Mouse (Mus musculus) ES-Bruce4 (cell line): ENCODE data around the gene Alpk1. TPM values are rescaled to one million over a fixed set of nuclear protein-coding genes. Genes with fewer than 3 reads are reported as not detected.

ENCODE experiments used
- H3K27ac ChIP-seq: 2 replicates; pipeline ENCODE4 v1.5.1; 2012; ENCODE audit warnings: low read length, inconsistent platforms; ENCODE audit not compliant: insufficient read depth
- H3K27me3 ChIP-seq: 2 replicates; pipeline ENCODE4 v1.6.1; 2012; ENCODE audit warnings: mild to moderate bottlenecking, low read length, inconsistent platforms; ENCODE audit not compliant: control insufficient read depth, poor library complexity, insufficient read depth, severe bottlenecking
- H3K36me3 ChIP-seq: 2 replicates; pipeline ENCODE4 v1.6.1; 2012; ENCODE audit warnings: inconsistent platforms, mild to moderate bottlenecking, low read length, moderate library complexity; ENCODE audit not compliant: control insufficient read depth, poor library complexity, insufficient read depth, severe bottlenecking
- H3K4me1 ChIP-seq: one replicate; pipeline ENCODE4 v1.8.1; 2011; ENCODE audit warnings: low read length; ENCODE audit not compliant: control insufficient read depth, insufficient read depth
- H3K4me3 ChIP-seq: 2 replicates; pipeline ENCODE4 v1.5.1; 2011; ENCODE audit warnings: low read depth, mild to moderate bottlenecking, low read length
- H3K9ac ChIP-seq: 2 replicates; pipeline ENCODE4 v1.6.1; 2012; ENCODE audit warnings: low read depth, mild to moderate bottlenecking, inconsistent platforms; ENCODE audit not compliant: poor library complexity, severe bottlenecking
- H3K9me3 ChIP-seq: replicated peaks from 2 replicates; pipeline ENCODE4 v1.6.1; 2012; ENCODE audit warnings: mild to moderate bottlenecking, low read length, inconsistent platforms; ENCODE audit not compliant: control insufficient read depth, poor library complexity, insufficient read depth, severe bottlenecking
- CTCF ChIP-seq: IDR thresholded peaks from one replicate; pipeline ENCODE4 v1.8.1; 2011; ENCODE audit warnings: low read depth, low read length
- EP300 ChIP-seq: IDR thresholded peaks from 2 replicates; pipeline ENCODE4 v1.6.1; 2011; ENCODE audit warnings: low read depth, low read length; ENCODE audit not compliant: insufficient read depth
- POLR2A ChIP-seq: IDR thresholded peaks from one replicate; pipeline ENCODE4 v1.8.1; 2011; ENCODE audit warnings: low read length; ENCODE audit not compliant: insufficient read depth
- polyA plus RNA-seq: library from polyadenylated mRNA; stranded (reverse); fragments of >200 nt; gene quantifications from 2 replicates; pipeline ENCODE4 v1.2.4, GENCODE M21; 2011; ENCODE audit warnings: low read depth; ENCODE audit not compliant: missing spikeins, insufficient read depth, insufficient read length

Gene Alpk1
- polyA plus RNA-seq, 1 experiment, result 1.2 TPM

- Histone ChIP-seq H3K4me1 (no peaks in the 10 kb centered on the region), H3K9ac (no peak overlapping the region), H3K27me3 (peaks cover 30% of the 10 kb centered on the region), H3K9me3 (no peaks in the 10 kb centered on the region), H3K36me3 (no peaks in the 10 kb centered on the region), H3K27ac (no peak overlapping the region), H3K4me3 (peak overlapping the region; percentile 67)
- TF ChIP-seq CTCF, result no peak
- no peak for TF ChIP-seq POLR2A
- TF ChIP-seq EP300, result no peak
Measured at GRCm38 (mm10) chr3:127632531-127632930, 147.8 kb downstream of the Alpk1 start.

- TF ChIP-seq POLR2A, result no peak
- no peak for TF ChIP-seq EP300
- TF ChIP-seq CTCF, result no peak
- no peaks in the 10 kb centered on the region for H3K9me3 ChIP-seq
- peaks cover 35% of the 10 kb centered on the region for H3K27me3 ChIP-seq
- H3K27ac ChIP-seq, result no peak overlapping the region
- no peak overlapping the region for H3K4me3 ChIP-seq
- no peaks in the 10 kb centered on the region for H3K4me1 ChIP-seq
- no peaks in the 10 kb centered on the region for H3K36me3 ChIP-seq
- H3K9ac ChIP-seq, result no peak overlapping the region
Measured at GRCm38 (mm10) chr3:127631582-127631981, 148.7 kb downstream of the Alpk1 start.

- Histone ChIP-seq H3K9ac (no peak overlapping the region), H3K9me3 (no peaks in the 10 kb centered on the region), H3K4me1 (no peaks in the 10 kb centered on the region), H3K27me3 (peaks cover 37% of the 10 kb centered on the region), H3K4me3 (no peak overlapping the region), H3K27ac (no peak overlapping the region), H3K36me3 (no peaks in the 10 kb centered on the region)
- TF ChIP-seq EP300, result no peak
- TF ChIP-seq CTCF, result no peak
- TF ChIP-seq POLR2A, result no peak
Measured at GRCm38 (mm10) chr3:127630735-127631372, 149.5 kb downstream of the Alpk1 start.

GRCm38 (mm10) chr3:127630190-127630589 lies 150.1 kb downstream of the Alpk1 start:
- no peak for TF ChIP-seq CTCF
- TF ChIP-seq POLR2A, result no peak
- no peak for TF ChIP-seq EP300
- Histone ChIP-seq H3K4me1 (no peaks in the 10 kb centered on the region), H3K36me3 (no peaks in the 10 kb centered on the region), H3K9me3 (no peaks in the 10 kb centered on the region), H3K27me3 (peaks cover 38% of the 10 kb centered on the region), H3K9ac (no peak overlapping the region), H3K27ac (no peak overlapping the region), H3K4me3 (no peak overlapping the region)

GRCm38 (mm10) chr3:127628311-127629184 lies 151.8 kb downstream of the Alpk1 start:
- Histone ChIP-seq H3K4me3 (peak overlapping the region; percentile 11; the same call in 1 of the 2 replicates), H3K4me1 (no peaks in the 10 kb centered on the region)

GRCm38 (mm10) chr3:127627956-127628310 lies 152.4 kb downstream of the Alpk1 start:
- Histone ChIP-seq H3K27me3 (peaks cover 28% of the 10 kb centered on the region), H3K4me1 (no peaks in the 10 kb centered on the region), H3K9ac (no peak overlapping the region), H3K9me3 (no peaks in the 10 kb centered on the region), H3K4me3 (peak overlapping the region; percentile 17), H3K27ac (no peak overlapping the region), H3K36me3 (no peaks in the 10 kb centered on the region)
- no peak for TF ChIP-seq EP300

More at GRCm38 (mm10) chr3:127628311-127629184, 151.8 kb downstream of the Alpk1 start:
- H3K27ac ChIP-seq, result no peak overlapping the region
- no peak overlapping the region for H3K9ac ChIP-seq
- no peaks in the 10 kb centered on the region for H3K36me3 ChIP-seq
- peaks cover 33% of the 10 kb centered on the region for H3K27me3 ChIP-seq
- no peaks in the 10 kb centered on the region for H3K9me3 ChIP-seq
- TF ChIP-seq POLR2A, result no peak
- no peak for TF ChIP-seq CTCF
- TF ChIP-seq EP300, result no peak
